9 mouse cellular contexts compared by ENCODE assay signal in the genomic region with DNA sequence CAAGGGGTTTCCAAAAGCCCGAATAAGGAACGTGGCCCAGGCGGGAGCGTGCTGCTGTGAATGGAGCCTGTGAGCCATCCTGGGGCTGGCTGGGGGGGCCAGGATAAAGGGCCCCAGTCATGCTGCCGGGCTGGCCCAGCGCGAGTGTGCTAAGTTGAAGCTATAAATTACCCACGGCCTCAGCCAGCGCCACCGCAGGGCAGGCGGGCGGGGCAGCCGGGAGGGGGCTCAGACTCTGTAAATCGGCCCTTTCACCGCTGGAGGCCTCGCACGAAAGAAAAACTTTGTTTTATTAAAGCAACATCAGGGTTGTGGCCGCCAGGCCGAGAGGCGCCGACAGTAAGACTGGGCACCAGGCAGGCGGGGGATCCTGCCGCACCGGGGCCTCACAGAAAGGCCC. TPM values are rescaled to one million over a fixed set of nuclear protein-coding genes. Genes with fewer than 3 reads are reported as not detected.
A peak's percentile ranks its signal among the peaks of the same experiment; 100 is the strongest.
DNase-seq lines count a peak whose midpoint lies in the region; ATAC-seq lines count a peak whose summit lies in the region.
"Had no signal": no experiment of that assay in that cellular context is flagged by ENCODE, and none has a peak within 500 bp of the region (broad histone marks: within the 10 kb centered on the region; RNA-seq: fewer than 3 reads in every experiment).

No protein-coding gene starts in this region.

- no peaks in the 10 kb centered on the region for H3K9me3 ChIP-seq in kidney, embryonic 15.5 days (replicated peaks)
- no peaks in the 10 kb centered on the region for H3K9me3 ChIP-seq in embryonic facial prominence, embryonic 13.5 days
- H3K9me3 ChIP-seq in intestine, embryonic 15.5 days: no peaks in the 10 kb centered on the region
- H3K9me3 ChIP-seq in midbrain, embryonic 16.5 days (replicated peaks; ENCODE audit: control insufficient read depth, low read length, poor library complexity, severe bottlenecking): no peaks in the 10 kb centered on the region
- H3K9me3 ChIP-seq: G1E had no signal

- H3K27me3 ChIP-seq in kidney, embryonic 15.5 days: peaks cover 24% of the 10 kb centered on the region
- peaks cover 16% of the 10 kb centered on the region for H3K27me3 ChIP-seq in embryonic facial prominence, embryonic 13.5 days
- no peaks in the 10 kb centered on the region for H3K27me3 ChIP-seq in intestine, embryonic 15.5 days (replicated peaks)
- H3K27me3 ChIP-seq in midbrain, embryonic 16.5 days (ENCODE audit: control insufficient read depth, insufficient read depth, low read depth, low read length): peaks cover 25% of the 10 kb centered on the region

- no peaks in the 10 kb centered on the region for H3K36me3 ChIP-seq in kidney, embryonic 15.5 days
- no peaks in the 10 kb centered on the region for H3K36me3 ChIP-seq in embryonic facial prominence, embryonic 13.5 days
- H3K36me3 ChIP-seq in intestine, embryonic 15.5 days: no peaks in the 10 kb centered on the region
- H3K36me3 ChIP-seq in midbrain, embryonic 16.5 days (ENCODE audit: control insufficient read depth, insufficient read depth, low read length): no peaks in the 10 kb centered on the region
- H3K36me3 ChIP-seq: G1E had no signal

- no peak for DNase-seq in kidney, adult 11 months
- DNase-seq in gastrocnemius, adult 18-20 months (ENCODE audit: low spot score): no peak
- DNase-seq in c-Kit-positive CD71-positive TER-119-positive erythroid progenitor cells, embryonic 14.5 days (ENCODE audit: low spot score): no peak

- peak overlapping the region; percentile 74 for H3K27ac ChIP-seq in kidney, embryonic 15.5 days
- H3K27ac ChIP-seq in embryonic facial prominence, embryonic 13.5 days: peak overlapping the region; percentile 93
- peak overlapping the region; percentile 72 for H3K27ac ChIP-seq in intestine, embryonic 15.5 days
- no peak overlapping the region for H3K27ac ChIP-seq in midbrain, embryonic 16.5 days (ENCODE audit: low read length)

- peak overlapping the region; percentile 10 for H3K4me3 ChIP-seq in kidney, embryonic 15.5 days (replicated peaks)
- 0 out of 2 replicates have a peak overlapping the region, but pooled peaks have one; percentile 9 for H3K4me3 ChIP-seq in embryonic facial prominence, embryonic 13.5 days
- peak overlapping the region; percentile 5; the same call in 1 of the 2 replicates for H3K4me3 ChIP-seq in intestine, embryonic 15.5 days (replicated peaks)
- no peak overlapping the region for H3K4me3 ChIP-seq in midbrain, embryonic 16.5 days (ENCODE audit: low read depth, low read length)

- peak overlapping the region; percentile 22 for H3K9ac ChIP-seq in kidney, embryonic 15.5 days
- peak overlapping the region; percentile 68 for H3K9ac ChIP-seq in embryonic facial prominence, embryonic 13.5 days
- H3K9ac ChIP-seq in intestine, embryonic 15.5 days: peak overlapping the region; percentile 29; the same call in 1 of the 2 replicates
- H3K9ac ChIP-seq in midbrain, embryonic 16.5 days (ENCODE audit: low read depth, low read length): 0 out of 2 replicates have a peak overlapping the region, but pooled peaks have one; percentile 26

- peak overlapping the region; percentile 49 for H3K4me2 ChIP-seq in kidney, embryonic 15.5 days
- H3K4me2 ChIP-seq in embryonic facial prominence, embryonic 13.5 days: peak overlapping the region; percentile 47
- peak overlapping the region; percentile 50 for H3K4me2 ChIP-seq in intestine, embryonic 15.5 days (replicated peaks)
- H3K4me2 ChIP-seq in midbrain, embryonic 16.5 days (ENCODE audit: low read length): no peak overlapping the region

- 2% methylated on average over 24 of the region's 24 CpGs for WGBS in kidney, embryonic 15.5 days
- 2% methylated on average over 24 of the region's 24 CpGs for WGBS in embryonic facial prominence, embryonic 13.5 days
- 5% methylated on average over 24 of the region's 24 CpGs for WGBS in intestine, embryonic 15.5 days
- 3% methylated on average over 24 of the region's 24 CpGs for WGBS in midbrain, embryonic 16.5 days

- H3K4me1 ChIP-seq in kidney, embryonic 15.5 days: peaks cover 72% of the 10 kb centered on the region
- H3K4me1 ChIP-seq in embryonic facial prominence, embryonic 13.5 days: peaks cover 79% of the 10 kb centered on the region
- peaks cover 55% of the 10 kb centered on the region for H3K4me1 ChIP-seq in intestine, embryonic 15.5 days (replicated peaks)
- H3K4me1 ChIP-seq in midbrain, embryonic 16.5 days (ENCODE audit: control insufficient read depth, insufficient read depth, low read length): peaks cover 27% of the 10 kb centered on the region

- peak; percentile 44; the same call in 1 of the 2 replicates for ATAC-seq in kidney, embryonic 15.5 days (replicated peaks; ENCODE audit: low FRiP score)
- peak; percentile 66 for ATAC-seq in embryonic facial prominence, embryonic 13.5 days (ENCODE audit: insufficient number of reproducible peaks, insufficient read depth, low FRiP score, low TSS enrichment, low read depth)
- peak; percentile 55 for ATAC-seq in intestine, embryonic 15.5 days
- ATAC-seq in midbrain, embryonic 16.5 days: no peak
- ATAC-seq in frontal cortex, adult (ENCODE audit: low TSS enrichment): no peak

RNA-seq across cellular contexts. Expression of gene Fgfr3, which starts 29.1 kb away (rescaled TPM):
- 16.2 and 17.4 TPM in 2 replicates for polyA plus RNA-seq in kidney, embryonic 15.5 days (2015; fragmentation: Nextera tagmentation; extraction: Ambion mirVana)
- 24.6 and 32.5 TPM in 2 replicates for polyA plus RNA-seq in embryonic facial prominence, embryonic 13.5 days (2015; fragmentation: Nextera tagmentation; extraction: Ambion mirVana)
- 11.4 and 11.6 TPM in 2 replicates for polyA plus RNA-seq in intestine, embryonic 15.5 days (2015; fragmentation: Nextera tagmentation; extraction: Ambion mirVana)
- 19.1 and 23.9 TPM in 2 replicates for polyA plus RNA-seq in midbrain, embryonic 16.5 days (2015; fragmentation: Nextera tagmentation; extraction: Ambion mirVana)
- 1 to 10 TPM; 3.5 to 5.7 TPM for total RNA-seq in gastrocnemius, adult 18-20 months (2021)

RNA-seq across cellular contexts. Expression of gene Tmem129, which starts 34.2 kb away (rescaled TPM):
- polyA plus RNA-seq in kidney, embryonic 15.5 days (2015; fragmentation: Nextera tagmentation; extraction: Ambion mirVana): 37.4 and 37.5 TPM in 2 replicates
- polyA plus RNA-seq in embryonic facial prominence, embryonic 13.5 days (2015; fragmentation: Nextera tagmentation; extraction: Ambion mirVana): 39.9 and 40.0 TPM in 2 replicates
- polyA plus RNA-seq in intestine, embryonic 15.5 days (2015; fragmentation: Nextera tagmentation; extraction: Ambion mirVana): 31.8 and 33.1 TPM in 2 replicates
- polyA plus RNA-seq in midbrain, embryonic 16.5 days (2015; fragmentation: Nextera tagmentation; extraction: Ambion mirVana): 29.1 and 29.7 TPM in 2 replicates
- 1 to 10 TPM; 8.4 TPM for total RNA-seq in gastrocnemius, adult 18-20 months (2021)

RNA-seq across cellular contexts. Expression of gene Tacc3, which starts 34.5 kb away (rescaled TPM):
- polyA plus RNA-seq in kidney, embryonic 15.5 days (2015; fragmentation: Nextera tagmentation; extraction: Ambion mirVana): 192 and 195 TPM in 2 replicates
- 207 and 208 TPM in 2 replicates for polyA plus RNA-seq in embryonic facial prominence, embryonic 13.5 days (2015; fragmentation: Nextera tagmentation; extraction: Ambion mirVana)
- 148 and 172 TPM in 2 replicates for polyA plus RNA-seq in intestine, embryonic 15.5 days (2015; fragmentation: Nextera tagmentation; extraction: Ambion mirVana)
- polyA plus RNA-seq in midbrain, embryonic 16.5 days (2015; fragmentation: Nextera tagmentation; extraction: Ambion mirVana): 25.0 and 28.4 TPM in 2 replicates
- 1 to 10 TPM; 1.3 to 1.7 TPM for total RNA-seq in gastrocnemius, adult 18-20 months (2021)

RNA-seq across cellular contexts. Expression of gene Slbp, which starts 40.0 kb away (rescaled TPM):
- polyA plus RNA-seq in kidney, embryonic 15.5 days (2015; fragmentation: Nextera tagmentation; extraction: Ambion mirVana): 238 and 247 TPM in 2 replicates
- polyA plus RNA-seq in embryonic facial prominence, embryonic 13.5 days (2015; fragmentation: Nextera tagmentation; extraction: Ambion mirVana): 246 and 251 TPM in 2 replicates
- 196 and 228 TPM in 2 replicates for polyA plus RNA-seq in intestine, embryonic 15.5 days (2015; fragmentation: Nextera tagmentation; extraction: Ambion mirVana)
- polyA plus RNA-seq in midbrain, embryonic 16.5 days (2015; fragmentation: Nextera tagmentation; extraction: Ambion mirVana): 119 and 123 TPM in 2 replicates
- 1 to 10 TPM; 5.7 to 8.1 TPM for total RNA-seq in gastrocnemius, adult 18-20 months (2021)

Comparison
In these comparisons a context has a peak if more than half of its experiments do, and no peak if none do; other contexts are left out.
1. ATAC-seq: peak in kidney, embryonic 15.5 days (single experiment), embryonic facial prominence, embryonic 13.5 days (single experiment) and intestine, embryonic 15.5 days (single experiment); none in midbrain, embryonic 16.5 days (single experiment) and frontal cortex, adult (single experiment).
2. Peak in every context shown above with its lines, with median percentiles within 50 percentile points of each other: H3K9ac ChIP-seq.